Comparison of ENCODE assay signal across 8 mouse cellular contexts in the genomic region with DNA sequence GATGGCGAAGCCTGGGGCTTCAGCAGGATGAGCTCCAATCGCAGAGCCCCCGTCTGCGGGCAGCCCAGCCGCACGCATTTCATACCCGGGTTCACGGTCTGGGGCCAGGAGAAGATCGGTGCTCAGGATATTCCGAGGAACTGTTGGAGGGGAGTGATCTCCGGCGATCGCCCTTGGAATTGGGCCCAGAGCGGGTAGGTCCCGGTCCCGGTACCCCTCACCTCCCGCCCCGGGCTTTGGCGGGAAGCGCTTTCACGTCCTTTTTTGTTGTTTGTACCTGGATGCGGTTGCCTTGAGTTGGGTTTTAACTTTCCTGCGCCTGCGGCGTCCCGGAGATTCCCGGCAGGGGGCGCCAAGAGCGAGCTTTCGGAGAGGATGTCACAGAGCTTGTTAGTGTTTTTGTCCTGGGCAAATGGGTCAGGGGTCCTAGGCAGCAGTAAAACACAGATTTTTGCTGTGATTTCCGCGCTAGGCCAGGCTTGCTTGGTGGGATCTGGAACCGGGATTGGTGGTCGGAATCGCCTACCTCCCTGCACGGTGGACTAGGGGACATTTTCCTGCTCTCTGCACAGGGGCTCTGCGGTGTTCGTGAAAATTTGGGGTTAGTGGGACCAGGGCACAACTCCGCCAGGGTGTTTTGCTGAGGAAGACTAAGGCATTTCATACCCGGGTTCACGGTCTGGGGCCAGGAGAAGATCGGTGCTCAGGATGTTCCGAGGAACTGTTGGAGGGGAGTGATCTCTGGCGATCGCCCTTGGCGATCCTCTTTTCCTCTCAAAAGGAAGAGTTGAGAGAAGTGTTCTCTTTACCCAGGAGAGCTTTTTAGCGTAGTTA. TPM values are rescaled to one million over a fixed set of nuclear protein-coding genes. Genes with fewer than 3 reads are reported as not detected.
A peak's percentile ranks its signal among the peaks of the same experiment; 100 is the strongest.
DNase-seq lines count a peak whose midpoint lies in the region; ATAC-seq and TF ChIP-seq lines count a peak whose summit lies in the region.

No protein-coding gene starts in this region.

- peak; percentile 76 for DNase-seq in 3134 (ENCODE audit: extremely low read depth, insufficient read length, low spot score)
- peak; percentile 91 for DNase-seq in brain, embryonic 14.5 days (ENCODE audit: low read depth)
- DNase-seq in forebrain, embryonic 11.5 days (ENCODE audit: low spot score), result peak; percentile 94
- DNase-seq in kidney, postnatal 0 days (ENCODE audit: low spot score), result peak; percentile 89
- peak; percentile 1 for DNase-seq in naive thymus-derived CD4-positive, alpha-beta T cell, adult 2 months (ENCODE audit: low read depth)

- H3K4me2 ChIP-seq in forebrain, embryonic 11.5 days (ENCODE audit: low read depth, low read length, severe bottlenecking), result peak overlapping the region; percentile 100
- peak overlapping the region; percentile 99 for H3K4me2 ChIP-seq in heart, embryonic 14.5 days (ENCODE audit: low read length)
- H3K4me2 ChIP-seq in kidney, postnatal 0 days (ENCODE audit: low read length), result peak overlapping the region; percentile 96
- H3K4me2 ChIP-seq in limb, embryonic 15.5 days, result peak overlapping the region; percentile 95
- peak overlapping the region; percentile 98 for H3K4me2 ChIP-seq in stomach, embryonic 15.5 days

- no peaks in the 10 kb centered on the region for H3K9me3 ChIP-seq in forebrain, embryonic 11.5 days (ENCODE audit: control insufficient read depth, low read length)
- no peaks in the 10 kb centered on the region for H3K9me3 ChIP-seq in heart, embryonic 14.5 days (ENCODE audit: control insufficient read depth, low read length)
- H3K9me3 ChIP-seq in kidney, postnatal 0 days (replicated peaks; ENCODE audit: low read length), result no peaks in the 10 kb centered on the region
- no peaks in the 10 kb centered on the region for H3K9me3 ChIP-seq in limb, embryonic 15.5 days
- no peaks in the 10 kb centered on the region for H3K9me3 ChIP-seq in stomach, embryonic 15.5 days

- no peaks in the 10 kb centered on the region for H3K36me3 ChIP-seq in forebrain, embryonic 11.5 days (ENCODE audit: control insufficient read depth, insufficient read depth, low read length)
- H3K36me3 ChIP-seq in heart, embryonic 14.5 days (ENCODE audit: control insufficient read depth, insufficient read depth, low read length), result 0 out of 2 replicates have a peak, but pooled peaks cover 2% of the 10 kb centered on the region
- H3K36me3 ChIP-seq in kidney, postnatal 0 days (ENCODE audit: insufficient read depth, low read length), result no peaks in the 10 kb centered on the region
- 0 out of 2 replicates have a peak, but pooled peaks cover 3% of the 10 kb centered on the region for H3K36me3 ChIP-seq in limb, embryonic 15.5 days
- no peaks in the 10 kb centered on the region for H3K36me3 ChIP-seq in stomach, embryonic 15.5 days

- TF ChIP-seq POLR2A in brain, embryonic 14.5 days (IDR thresholded peaks at IDR 0.05; ENCODE audit: borderline replicate concordance, extremely low read depth, insufficient read depth, insufficient read length, poor library complexity, severe bottlenecking), result no peak

- peak overlapping the region; percentile 71 for H3K9ac ChIP-seq in forebrain, embryonic 11.5 days (ENCODE audit: low read length)
- H3K9ac ChIP-seq in heart, embryonic 14.5 days (ENCODE audit: low read length), result peak overlapping the region; percentile 74
- H3K9ac ChIP-seq in kidney, postnatal 0 days (ENCODE audit: low read depth, low read length), result peak overlapping the region; percentile 60
- H3K9ac ChIP-seq in limb, embryonic 15.5 days, result peak overlapping the region; percentile 53
- peak overlapping the region; percentile 77 for H3K9ac ChIP-seq in stomach, embryonic 15.5 days

- H3K27ac ChIP-seq in forebrain, embryonic 11.5 days (ENCODE audit: low read depth, low read length), result no peak overlapping the region
- no peak overlapping the region for H3K27ac ChIP-seq in heart, embryonic 14.5 days (replicated peaks in 1 of 2; ENCODE audit: control insufficient read depth in 1 of 2, insufficient read depth in 1 of 2, low read depth in 2 of 2, low read length in 2 of 2)
- H3K27ac ChIP-seq in kidney, postnatal 0 days, result no peak overlapping the region
- H3K27ac ChIP-seq in limb, embryonic 15.5 days, result peak overlapping the region; percentile 80
- peak overlapping the region; percentile 51 for H3K27ac ChIP-seq in stomach, embryonic 15.5 days

- H3K27me3 ChIP-seq in forebrain, embryonic 11.5 days (ENCODE audit: control insufficient read depth, insufficient read depth, low read length), result no peaks in the 10 kb centered on the region
- H3K27me3 ChIP-seq in heart, embryonic 14.5 days (ENCODE audit: control insufficient read depth, insufficient read depth, low read length), result no peaks in the 10 kb centered on the region
- H3K27me3 ChIP-seq in kidney, postnatal 0 days (ENCODE audit: insufficient read depth, low read length), result no peaks in the 10 kb centered on the region
- no peaks in the 10 kb centered on the region for H3K27me3 ChIP-seq in limb, embryonic 15.5 days
- H3K27me3 ChIP-seq in stomach, embryonic 15.5 days (replicated peaks), result no peaks in the 10 kb centered on the region

- ATAC-seq in forebrain, embryonic 11.5 days (replicated peaks; ENCODE audit: low FRiP score), result peak; percentile 60
- no peak for ATAC-seq in heart, embryonic 14.5 days (ENCODE audit: insufficient number of reproducible peaks, insufficient read depth, low FRiP score, low read depth)
- ATAC-seq in kidney, postnatal 0 days (replicated peaks; ENCODE audit: low FRiP score, low read depth), result no peak; the same call in 1 of the 2 replicates
- ATAC-seq in limb, embryonic 15.5 days (ENCODE audit: insufficient number of reproducible peaks, low FRiP score, low TSS enrichment, low read depth), result no peak
- ATAC-seq in stomach, embryonic 15.5 days (ENCODE audit: insufficient read depth, low FRiP score, low read depth), result no peak

- peak; percentile 86 for TF ChIP-seq CTCF in brain, embryonic 14.5 days (IDR thresholded peaks at IDR 0.05; ENCODE audit: borderline replicate concordance, extremely low read depth, insufficient read depth, insufficient read length)
- peak; percentile 85 for TF ChIP-seq CTCF in kidney, postnatal 0 days (IDR thresholded peaks at IDR 0.05; ENCODE audit: low read depth)

- peak overlapping the region; percentile 57 for H3K4me3 ChIP-seq in forebrain, embryonic 11.5 days (ENCODE audit: low read depth, low read length)
- peak overlapping the region; percentile 50 to 68 for H3K4me3 ChIP-seq in heart, embryonic 14.5 days (ENCODE audit: control insufficient read depth in 1 of 2, insufficient read depth in 1 of 2, low read depth in 1 of 2, low read length in 2 of 2)
- peak overlapping the region; percentile 69 for H3K4me3 ChIP-seq in kidney, postnatal 0 days (replicated peaks; ENCODE audit: low read depth, low read length)
- H3K4me3 ChIP-seq in limb, embryonic 15.5 days, result peak overlapping the region; percentile 66
- H3K4me3 ChIP-seq in stomach, embryonic 15.5 days (replicated peaks), result peak overlapping the region; percentile 69

- WGBS in forebrain, embryonic 11.5 days, result 1% methylated on average over 47 of the region's 47 CpGs
- under 1% methylated on average over 47 of the region's 47 CpGs for WGBS in heart, embryonic 14.5 days
- under 1% methylated on average over 47 of the region's 47 CpGs for WGBS in kidney, postnatal 0 days
- under 1% methylated on average over 47 of the region's 47 CpGs for WGBS in limb, embryonic 15.5 days
- 1% methylated on average over 47 of the region's 47 CpGs for WGBS in stomach, embryonic 15.5 days

- no peaks in the 10 kb centered on the region for H3K4me1 ChIP-seq in forebrain, embryonic 11.5 days (replicated peaks; ENCODE audit: control insufficient read depth, insufficient read depth, low read length)
- peaks cover 3 to 23% of the 10 kb centered on the region in 2 experiments; a peak in 3 of 4 replicates for H3K4me1 ChIP-seq in heart, embryonic 14.5 days (ENCODE audit: control insufficient read depth in 2 of 2, insufficient read depth in 2 of 2, low read length in 2 of 2)
- H3K4me1 ChIP-seq in kidney, postnatal 0 days (replicated peaks; ENCODE audit: insufficient read depth, low read length), result no peaks in the 10 kb centered on the region
- H3K4me1 ChIP-seq in limb, embryonic 15.5 days, result peaks cover 14% of the 10 kb centered on the region; the same call in 1 of the 2 replicates
- H3K4me1 ChIP-seq in stomach, embryonic 15.5 days, result 0 out of 2 replicates have a peak, but pooled peaks cover 5% of the 10 kb centered on the region

RNA-seq across cellular contexts. Expression of a gene that starts 1.4 kb away (rescaled TPM):
- polyA plus RNA-seq in brain, embryonic 14.5 days (2012; rRNA removed), result 12.5 and 14.0 TPM in 2 replicates
- 14.5 and 16.2 TPM in 2 replicates for polyA plus RNA-seq in forebrain, embryonic 11.5 days (2014; fragmentation: Nextera tagmentation; extraction: Ambion mirVana)
- polyA plus RNA-seq in heart, embryonic 14.5 days (2014; fragmentation: Nextera tagmentation; extraction: Ambion mirVana), result 8.4 and 10.0 TPM in 2 replicates
- polyA plus RNA-seq in kidney, postnatal 0 days (2015; fragmentation: Nextera tagmentation; extraction: Ambion mirVana), result 21.0 and 22.1 TPM in 2 replicates
- polyA plus RNA-seq in limb, embryonic 15.5 days (2015; fragmentation: Nextera tagmentation; extraction: Ambion mirVana), result 26.3 and 26.8 TPM in 2 replicates
- 17.5 and 18.8 TPM in 2 replicates for polyA plus RNA-seq in stomach, embryonic 15.5 days (2015; fragmentation: Nextera tagmentation; extraction: Ambion mirVana)

Comparison
In these comparisons a context has a peak if more than half of its experiments do, and no peak if none do; other contexts are left out.
1. DNase-seq: peak in every context shown above with its lines; median percentile 94 in forebrain, embryonic 11.5 days; 91 in brain, embryonic 14.5 days; 89 in kidney, postnatal 0 days; 76 in 3134; 1 in naive thymus-derived CD4-positive, alpha-beta T cell, adult 2 months.
2. H3K27ac ChIP-seq: peak in limb, embryonic 15.5 days (single experiment) and stomach, embryonic 15.5 days (single experiment); none in forebrain, embryonic 11.5 days (single experiment), heart, embryonic 14.5 days (0 of 2) and kidney, postnatal 0 days (single experiment).
3. Peak in every context shown above with its lines, with median percentiles within 50 percentile points of each other: H3K4me2 ChIP-seq, H3K4me3 ChIP-seq and H3K9ac ChIP-seq.